Mouse (Mus musculus) left cerebral cortex, adult 2 months (tissue): ENCODE results near the gene C130050O18Rik. TPM values are rescaled to one million over a fixed set of nuclear protein-coding genes. Genes with fewer than 3 reads are reported as not detected.
A peak's percentile ranks its signal among the peaks of the same experiment; 100 is the strongest.

Experiments
- DNase-seq, 2 experiments: peaks; one replicate each; pipeline ENCODE4 v3.0.0; 2021 to 2022; ENCODE audit warnings: low spot score in 2 of 2, mixed read lengths in 1 of 2; ENCODE audit errors: extremely low spot score in 1 of 2
- H3K27ac ChIP-seq: fragments of 200-600 bp; 2 replicates; pipeline ENCODE4 v1.8.1; 2022
- H3K4me3 ChIP-seq: fragments of 200-600 bp; 2 replicates; pipeline ENCODE4 v1.8.1; 2022
- CTCF ChIP-seq: fragments of 200-600 bp; IDR thresholded peaks from 2 replicates; pipeline ENCODE4 v1.8.1; 2022; ENCODE audit warnings: antibody characterized with exemption, mild to moderate bottlenecking, moderate library complexity
- intact Hi-C: fragments of 180-260 bp; cut with DNase I; formaldehyde crosslinking; loops from one replicate; pipeline ENCODE4 v1.15.1; 2025
- total RNA-seq, 2 experiments: library from RNA; stranded (reverse); gene quantifications; 2 replicates each; pipeline ENCODE4 v1.2.3; 2021

The C130050O18Rik gene
- total RNA-seq, 2 experiments from 2014 or later: 0.29 to 0.63 TPM

DNA sequence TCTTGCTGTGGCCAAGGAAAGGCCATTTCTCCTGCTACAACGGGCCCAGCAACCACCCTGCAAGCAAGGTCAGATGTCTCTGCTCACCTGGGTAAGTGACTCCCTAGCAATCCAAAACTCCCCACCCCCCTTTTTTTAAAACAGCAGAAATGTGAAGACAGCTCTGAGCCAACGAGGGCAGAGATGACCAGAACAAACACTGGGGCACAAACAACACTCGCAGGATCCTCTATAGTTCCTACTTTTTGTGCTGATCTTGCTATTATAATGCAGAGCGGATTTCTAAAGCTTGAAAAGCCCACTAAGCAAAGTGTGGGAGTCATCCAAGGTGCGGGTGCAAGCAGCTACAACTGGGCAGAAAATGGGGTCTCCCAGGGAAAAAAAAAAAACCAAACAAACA is 34.0 kb upstream of the C130050O18Rik start:
- Histone ChIP-seq H3K27ac (peak overlapping the region; percentile 94; the same call in 1 of the 2 replicates), H3K4me3 (peak overlapping the region; percentile 86)
- intact Hi-C loops: no loop called here
- DNase-seq: no peak
- no peak for TF ChIP-seq CTCF

DNA sequence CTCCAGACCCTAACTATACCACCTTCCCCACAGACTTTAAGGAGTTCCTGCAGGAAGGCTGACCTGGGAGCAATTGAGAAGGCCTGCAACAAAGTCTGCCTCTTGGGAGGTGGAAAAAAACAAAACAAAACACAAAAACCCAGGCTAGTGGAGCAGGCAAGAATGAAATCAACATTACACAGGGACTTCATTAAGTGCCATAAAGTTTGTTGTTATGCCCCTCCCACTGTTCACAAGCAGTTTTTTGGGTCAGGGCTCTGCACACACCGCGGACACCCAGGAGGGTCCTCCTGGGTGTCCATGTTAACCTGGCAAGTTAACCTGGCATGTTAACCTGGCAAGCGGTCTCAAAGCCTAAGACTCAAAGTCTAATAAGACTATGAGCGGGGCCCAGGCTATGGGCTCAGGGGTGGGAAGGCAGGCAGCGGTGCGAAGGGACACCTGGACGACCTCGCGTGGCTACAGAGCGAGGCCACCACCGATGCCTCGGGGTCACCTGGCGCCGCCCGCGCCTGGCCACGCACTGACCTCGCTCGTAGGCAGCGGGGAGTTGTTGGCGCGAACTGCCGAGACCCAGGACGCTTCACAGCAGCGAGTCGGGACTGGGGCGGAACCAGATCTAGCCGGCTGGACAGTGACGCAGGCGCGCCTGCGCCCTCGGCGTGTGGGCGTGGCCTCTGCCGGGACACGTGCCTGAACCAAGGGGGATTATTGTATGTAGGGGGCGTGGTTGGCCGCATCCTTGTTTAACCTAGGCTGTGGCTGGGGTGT is 33.3 kb upstream of the C130050O18Rik start:
- DNase-seq: peak; percentile 86
- Histone ChIP-seq H3K4me3 (peak overlapping the region; percentile 86), H3K27ac (peak overlapping the region; percentile 94)
- no peak for TF ChIP-seq CTCF
- intact Hi-C loops: no loop called here

DNA sequence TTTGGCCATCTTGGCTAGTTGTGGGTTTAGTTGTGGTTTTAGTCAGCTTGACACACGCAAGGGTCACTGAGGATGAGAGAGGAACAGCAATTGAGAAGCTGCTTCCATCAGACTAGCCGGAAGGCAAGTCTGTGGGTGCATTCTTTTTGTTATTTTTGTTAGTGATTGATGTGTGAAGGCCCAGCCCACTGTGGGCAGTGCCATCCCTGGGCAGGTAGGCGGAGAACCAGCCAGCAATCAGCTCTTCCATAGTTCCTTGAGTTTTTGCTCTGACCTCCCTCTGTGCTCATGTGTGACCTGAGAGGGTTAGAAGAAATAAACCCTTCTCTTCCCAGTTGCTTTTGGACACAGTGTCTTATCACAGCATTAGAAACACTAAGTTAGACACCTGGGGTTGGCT is 32.0 kb upstream of the C130050O18Rik start:
- H3K4me3 ChIP-seq: no peak overlapping the region
- intact Hi-C loops: no loop called here
- no peak for TF ChIP-seq CTCF
- DNase-seq: no peak
- peak overlapping the region; percentile 36; the same call in 1 of the 2 replicates for H3K27ac ChIP-seq

DNA sequence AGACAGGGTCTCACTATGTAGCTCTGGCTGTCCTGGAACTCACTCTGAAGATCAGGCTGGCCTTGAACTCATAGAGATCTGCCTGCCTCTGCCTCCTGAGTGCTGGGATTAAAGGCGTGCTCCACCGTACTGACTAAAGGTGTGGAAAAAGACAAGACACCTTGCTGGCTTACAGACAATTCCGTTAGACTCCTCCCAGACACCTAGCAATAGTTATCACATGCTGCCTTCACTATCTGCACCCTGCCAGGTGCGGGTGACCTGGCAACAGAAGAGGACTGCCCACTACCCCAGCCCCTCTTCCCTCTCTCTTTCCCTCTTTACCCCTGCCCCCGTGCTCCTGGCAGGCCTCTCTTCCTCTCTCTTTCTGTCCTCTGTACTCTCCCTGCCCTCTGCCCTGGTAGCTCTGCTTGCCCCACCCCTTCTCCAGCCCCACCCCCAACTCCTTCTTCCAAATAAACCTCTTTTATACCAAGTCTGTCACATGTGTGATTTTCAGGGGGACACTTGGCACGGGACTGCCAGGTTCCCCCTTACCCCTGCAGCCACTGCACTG is 31.1 kb upstream of the C130050O18Rik start:
- DNase-seq: no peak
- H3K27ac ChIP-seq: no peak overlapping the region
- H3K4me3 ChIP-seq: no peak overlapping the region
- TF ChIP-seq CTCF: no peak
- intact Hi-C loops: no loop called here

DNA sequence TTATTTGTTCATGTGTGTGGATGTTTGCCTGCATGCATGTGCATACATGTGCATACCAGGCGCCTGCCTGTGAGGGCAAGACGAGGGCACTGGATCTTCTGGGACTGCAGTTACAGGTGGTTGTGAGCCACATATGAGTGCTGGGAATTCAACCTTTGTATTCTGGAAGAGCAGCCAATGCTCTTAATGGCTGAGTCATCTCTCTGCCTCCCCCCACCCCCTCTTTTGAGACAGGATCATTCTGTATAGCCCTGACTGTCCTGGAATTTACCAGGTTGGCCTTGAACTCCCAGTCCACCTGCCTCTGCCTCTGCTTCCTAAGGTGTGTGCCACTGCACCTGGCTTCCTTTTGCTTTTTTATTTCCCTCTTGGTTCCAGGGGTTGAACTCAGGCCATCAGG is 30.2 kb upstream of the C130050O18Rik start:
- Histone ChIP-seq H3K27ac (no peak overlapping the region), H3K4me3 (no peak overlapping the region)
- TF ChIP-seq CTCF: no peak
- intact Hi-C loops: no loop called here
- DNase-seq: no peak

DNA sequence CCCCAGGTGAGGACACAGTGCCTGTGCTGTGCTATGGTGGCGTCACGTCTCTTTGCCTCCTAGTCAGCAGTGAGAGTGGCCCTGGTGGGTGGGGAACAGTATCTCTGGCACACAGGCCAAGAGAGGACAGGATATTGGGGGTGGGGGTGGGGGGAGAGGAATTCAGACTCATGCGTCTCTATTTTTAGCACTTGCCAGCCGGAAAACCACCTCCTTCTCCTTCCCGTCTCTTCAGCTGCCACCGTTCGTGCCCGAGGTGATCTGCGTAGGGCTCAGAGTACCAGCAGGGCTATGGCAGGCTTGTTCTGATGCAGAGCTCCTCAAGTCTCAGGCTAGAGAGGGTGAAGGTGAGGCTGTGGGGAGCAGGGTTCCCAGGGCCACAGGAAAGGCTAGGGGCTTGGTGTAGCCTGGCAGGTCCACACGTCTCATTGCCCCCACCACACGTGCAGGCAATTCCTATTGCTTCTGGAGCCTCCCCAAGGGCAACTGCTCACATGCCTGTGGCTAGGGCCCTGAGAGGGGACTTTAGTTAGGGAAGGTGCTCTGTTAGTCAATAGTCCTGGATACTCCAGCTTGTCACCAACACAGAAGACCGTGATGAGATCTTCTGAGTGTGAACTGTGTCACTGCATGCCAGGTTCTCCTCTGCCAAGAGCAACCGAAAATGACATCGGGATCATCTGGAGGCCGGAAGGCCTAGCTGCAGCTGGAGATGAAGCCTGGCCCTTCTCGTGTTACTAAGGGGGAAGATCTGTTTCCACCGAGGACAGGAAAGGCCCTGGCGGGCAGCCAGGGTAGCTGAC is 27.4 kb upstream of the C130050O18Rik start, which contains the start of gene Gpr146:
Gene Gpr146, plus strand, starts transcription at position 230 of the 803 bp plus-strand sequence.
- Histone ChIP-seq H3K27ac (peak within 1 kb of the TSS; percentile 82), H3K4me3 (no peak within 1 kb of the TSS)
- intact Hi-C loops: no loop called here
- TF ChIP-seq CTCF: no peak
- no peak for DNase-seq

DNA sequence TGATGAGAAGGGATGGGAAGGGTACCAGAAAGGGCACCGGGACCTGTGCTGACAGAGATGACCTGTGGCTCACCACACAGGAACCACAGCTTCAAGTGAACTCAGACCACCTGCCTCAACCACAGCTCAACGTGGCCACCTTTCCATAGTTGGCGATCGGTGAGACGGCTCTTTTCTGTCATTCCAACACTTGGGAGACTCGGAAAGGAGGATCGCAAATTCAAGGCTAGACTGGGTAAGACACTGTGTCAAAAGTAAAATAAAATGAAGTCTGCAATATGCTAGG is 26.9 kb upstream of the C130050O18Rik start:
- Histone ChIP-seq H3K27ac (peak overlapping the region; percentile 82), H3K4me3 (no peak overlapping the region)
- intact Hi-C loops: no loop called here
- no peak for DNase-seq
- TF ChIP-seq CTCF: no peak

DNA sequence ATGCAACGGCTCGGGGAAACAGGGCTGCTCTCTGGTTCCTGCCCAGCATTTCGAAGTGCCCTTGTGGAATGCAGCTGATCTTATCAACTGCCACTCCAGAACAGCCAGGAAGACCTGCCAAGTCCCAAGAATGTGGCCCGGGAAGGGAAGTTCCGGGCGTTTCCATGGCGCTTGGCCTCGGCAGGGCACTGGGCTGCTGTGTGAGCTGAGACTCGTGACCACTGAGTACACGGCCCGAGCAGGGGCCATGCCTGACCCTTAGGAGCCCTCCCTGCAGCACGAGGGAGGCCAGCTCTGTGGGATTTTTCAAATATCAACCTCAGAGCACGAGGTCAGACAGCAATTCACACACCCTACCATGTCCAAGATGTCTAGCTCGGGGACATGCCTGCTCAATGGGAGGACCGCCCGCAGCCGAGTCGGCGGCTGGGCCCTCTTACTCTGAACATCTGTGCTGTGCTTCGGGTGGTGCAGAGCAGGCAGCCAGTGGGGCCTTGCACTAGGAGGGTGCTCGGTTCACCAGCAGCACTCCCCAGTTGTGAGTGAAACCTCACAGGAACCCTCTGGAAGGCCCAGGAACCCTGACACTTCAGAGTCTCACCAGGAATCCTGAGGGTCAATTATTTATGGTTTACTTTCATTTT is 26.0 kb upstream of the C130050O18Rik start:
- no peak for TF ChIP-seq CTCF
- peak overlapping the region; percentile 82 for H3K27ac ChIP-seq
- intact Hi-C loops: no loop called here
- H3K4me3 ChIP-seq: no peak overlapping the region
- DNase-seq: no peak

DNA sequence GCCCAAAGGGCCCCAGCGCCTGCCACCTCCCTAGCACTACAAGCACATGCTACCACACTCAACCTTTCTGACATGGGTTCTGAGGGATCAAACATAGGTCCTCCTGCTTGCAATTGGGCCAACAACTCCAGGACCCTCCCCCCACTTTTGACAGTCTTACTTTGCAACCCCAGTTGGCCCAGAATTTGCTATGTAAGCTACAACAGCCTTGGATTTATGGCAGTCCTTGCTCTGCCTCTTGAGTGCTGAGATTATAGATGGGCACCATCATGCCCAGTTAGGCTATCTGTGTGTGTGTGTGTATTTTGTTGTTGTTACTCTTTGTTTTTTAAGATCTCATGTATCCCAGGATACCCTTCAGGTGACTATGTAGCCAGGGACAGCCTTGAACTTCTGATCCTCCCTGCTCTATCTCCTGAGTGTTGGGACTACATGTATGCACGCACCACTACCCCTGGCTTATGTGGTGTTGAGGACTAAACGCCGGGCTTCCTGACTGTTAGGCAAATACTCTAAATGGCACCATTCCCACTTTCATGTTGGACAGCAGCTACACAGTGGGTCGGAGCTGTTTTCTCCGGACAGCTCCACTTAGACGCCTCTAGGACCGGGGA is 25.2 kb upstream of the C130050O18Rik start:
- intact Hi-C loops: no loop called here
- peak overlapping the region; percentile 95 for H3K27ac ChIP-seq
- TF ChIP-seq CTCF: no peak

DNA sequence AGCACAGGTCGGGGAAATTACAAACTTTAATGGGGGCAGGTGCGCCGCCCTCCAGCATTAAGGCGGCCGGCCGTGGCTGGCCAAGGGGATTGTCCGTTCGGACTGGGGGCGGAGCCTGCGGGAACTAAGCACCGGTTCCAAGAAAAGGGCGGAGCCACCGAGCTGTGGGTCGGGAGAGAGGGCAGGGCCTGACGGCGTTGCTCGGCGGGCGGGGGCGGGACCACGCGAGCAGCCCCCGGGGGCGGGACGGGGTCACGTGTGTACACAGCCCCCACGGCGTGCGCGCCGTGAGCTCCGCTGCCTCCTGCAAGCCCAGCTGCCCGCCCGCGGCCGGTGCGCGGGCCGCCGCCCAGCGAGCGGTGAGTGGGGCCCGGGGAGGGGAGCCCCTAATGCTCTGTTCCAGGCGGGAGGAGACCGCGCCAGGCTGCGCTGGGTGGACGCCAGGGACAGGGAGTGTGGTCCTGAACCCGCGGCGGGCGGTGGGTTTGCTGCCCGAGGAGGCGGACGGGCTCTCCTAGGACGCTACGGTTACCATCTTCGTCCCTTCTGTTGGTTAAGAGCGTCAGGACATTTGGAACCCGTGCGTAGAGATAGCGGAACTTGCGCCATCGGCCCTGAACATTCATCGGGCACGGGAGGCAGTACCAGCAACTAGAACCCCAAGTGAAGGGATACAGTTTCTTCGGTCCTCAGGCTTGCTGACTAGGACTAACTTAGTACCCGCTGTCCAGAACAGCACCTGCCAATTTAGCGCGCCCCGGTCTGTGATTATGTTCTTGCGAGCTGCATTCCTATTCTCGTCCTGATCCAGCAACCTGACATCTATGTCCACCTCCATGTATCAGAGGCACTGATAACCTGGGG is 24.5 kb upstream of the C130050O18Rik start:
- intact Hi-C loops: no loop called here
- DNase-seq: peak; percentile 84 to 89
- TF ChIP-seq CTCF: no peak
- H3K27ac ChIP-seq: peak overlapping the region; percentile 95
- H3K4me3 ChIP-seq: peak overlapping the region; percentile 95

More for the DNA sequence above, 25.2 kb upstream of the C130050O18Rik start:
- H3K4me3 ChIP-seq: peak overlapping the region; percentile 95
- DNase-seq: no peak
